In the genomic region with DNA sequence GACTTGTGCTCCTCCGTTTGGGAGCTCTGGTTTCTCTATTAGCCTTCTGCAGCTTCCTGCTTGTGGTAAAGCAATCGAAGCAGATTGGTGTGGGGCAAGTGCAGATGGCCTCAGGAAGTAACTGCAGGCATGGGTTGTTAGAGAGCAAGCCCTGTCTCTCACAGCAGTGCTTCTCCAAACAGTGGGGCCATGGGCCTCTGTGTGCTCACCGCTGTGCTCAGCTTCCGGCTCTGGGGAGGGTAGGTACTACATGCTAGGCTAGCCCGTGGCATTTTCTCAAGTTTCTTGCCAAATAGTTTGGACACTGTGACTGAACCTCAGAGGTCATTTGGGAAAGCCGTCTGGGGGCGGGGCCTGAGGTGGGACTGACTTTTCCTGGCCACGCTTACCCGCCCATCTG, we compare ENCODE assay signal across 7 mouse cellular contexts. TPM values are rescaled to one million over a fixed set of nuclear protein-coding genes. Genes with fewer than 3 reads are reported as not detected.
DNase-seq lines count a peak whose midpoint lies in the region; ATAC-seq lines count a peak whose summit lies in the region.

No protein-coding gene starts in this region.

- H3K27ac ChIP-seq in midbrain, embryonic 13.5 days: no peak overlapping the region
- no peak overlapping the region for H3K27ac ChIP-seq in midbrain, embryonic 15.5 days
- H3K27ac ChIP-seq in embryonic facial prominence, embryonic 12.5 days: peak overlapping the region; percentile 57; the same call in 1 of the 2 replicates
- H3K27ac ChIP-seq in limb, embryonic 12.5 days: peak overlapping the region; percentile 74

- H3K9me3 ChIP-seq in midbrain, embryonic 13.5 days: no peaks in the 10 kb centered on the region
- H3K9me3 ChIP-seq in midbrain, embryonic 15.5 days: no peaks in the 10 kb centered on the region
- no peaks in the 10 kb centered on the region for H3K9me3 ChIP-seq in embryonic facial prominence, embryonic 12.5 days
- H3K9me3 ChIP-seq in limb, embryonic 12.5 days: no peaks in the 10 kb centered on the region

- H3K36me3 ChIP-seq in midbrain, embryonic 13.5 days: peaks cover 14% of the 10 kb centered on the region
- no peaks in the 10 kb centered on the region for H3K36me3 ChIP-seq in midbrain, embryonic 15.5 days (replicated peaks)
- peaks cover 63% of the 10 kb centered on the region for H3K36me3 ChIP-seq in embryonic facial prominence, embryonic 12.5 days
- peaks cover 79% of the 10 kb centered on the region for H3K36me3 ChIP-seq in limb, embryonic 12.5 days

- H3K27me3 ChIP-seq in midbrain, embryonic 13.5 days: no peaks in the 10 kb centered on the region
- H3K27me3 ChIP-seq in midbrain, embryonic 15.5 days (replicated peaks): no peaks in the 10 kb centered on the region
- no peaks in the 10 kb centered on the region for H3K27me3 ChIP-seq in embryonic facial prominence, embryonic 12.5 days
- no peaks in the 10 kb centered on the region for H3K27me3 ChIP-seq in limb, embryonic 12.5 days

- no peak overlapping the region for H3K4me2 ChIP-seq in midbrain, embryonic 13.5 days (replicated peaks)
- H3K4me2 ChIP-seq in midbrain, embryonic 15.5 days: no peak overlapping the region
- no peak overlapping the region; the same call in 1 of the 2 replicates for H3K4me2 ChIP-seq in embryonic facial prominence, embryonic 12.5 days (replicated peaks)
- H3K4me2 ChIP-seq in limb, embryonic 12.5 days: no peak overlapping the region

- H3K9ac ChIP-seq in midbrain, embryonic 13.5 days (replicated peaks): 0 out of 2 replicates have a peak overlapping the region, but pooled peaks have one; percentile 10
- H3K9ac ChIP-seq in midbrain, embryonic 15.5 days: no peak overlapping the region
- H3K9ac ChIP-seq in embryonic facial prominence, embryonic 12.5 days: no peak overlapping the region
- no peak overlapping the region for H3K9ac ChIP-seq in limb, embryonic 12.5 days (replicated peaks)

- H3K4me3 ChIP-seq in midbrain, embryonic 13.5 days (replicated peaks): no peak overlapping the region
- no peak overlapping the region for H3K4me3 ChIP-seq in midbrain, embryonic 15.5 days
- H3K4me3 ChIP-seq in embryonic facial prominence, embryonic 12.5 days: no peak overlapping the region
- H3K4me3 ChIP-seq in limb, embryonic 12.5 days (replicated peaks): no peak overlapping the region

- WGBS in midbrain, embryonic 13.5 days: 89% methylated on average over 9 of the region's 9 CpGs
- 72% methylated on average over 9 of the region's 9 CpGs for WGBS in midbrain, embryonic 15.5 days
- 60% methylated on average over 9 of the region's 9 CpGs for WGBS in embryonic facial prominence, embryonic 12.5 days
- 60% methylated on average over 9 of the region's 9 CpGs for WGBS in limb, embryonic 12.5 days

- no peak for ATAC-seq in midbrain, embryonic 13.5 days
- ATAC-seq in midbrain, embryonic 15.5 days (replicated peaks): no peak
- ATAC-seq in embryonic facial prominence, embryonic 12.5 days (ENCODE audit: insufficient number of reproducible peaks, insufficient read depth, low FRiP score, low TSS enrichment): no peak
- ATAC-seq in limb, embryonic 12.5 days (ENCODE audit: insufficient number of reproducible peaks, insufficient read depth, low FRiP score, low TSS enrichment, low read depth): no peak

- H3K4me1 ChIP-seq in midbrain, embryonic 13.5 days (replicated peaks): peaks cover 13% of the 10 kb centered on the region
- peaks cover 13% of the 10 kb centered on the region for H3K4me1 ChIP-seq in midbrain, embryonic 15.5 days
- H3K4me1 ChIP-seq in embryonic facial prominence, embryonic 12.5 days: peaks cover 21% of the 10 kb centered on the region
- H3K4me1 ChIP-seq in limb, embryonic 12.5 days (replicated peaks): peaks cover 35% of the 10 kb centered on the region

- peak; percentile 55 to 64 for DNase-seq in natural killer cell, adult 2 months (ENCODE audit: low spot score in 2 of 2)
- no peak for DNase-seq in ovary, adult 18-20 months (ENCODE audit: low spot score)
- DNase-seq in layer of hippocampus, adult 18-20 months (ENCODE audit: low spot score in 2 of 2): no peak

RNA-seq across cellular contexts. Expression of a gene that starts 9.4 kb away (rescaled TPM):
- 7.5 and 9.1 TPM in 2 replicates for polyA plus RNA-seq in midbrain, embryonic 13.5 days (2015; fragmentation: Nextera tagmentation; extraction: Ambion mirVana)
- polyA plus RNA-seq in midbrain, embryonic 15.5 days (2015; fragmentation: Nextera tagmentation; extraction: Ambion mirVana): 9.7 and 10.5 TPM in 2 replicates
- 48.8 and 49.2 TPM in 2 replicates for polyA plus RNA-seq in embryonic facial prominence, embryonic 12.5 days (2016; fragmentation: Nextera tagmentation; extraction: Ambion mirVana)
- polyA plus RNA-seq in limb, embryonic 12.5 days (2016; fragmentation: Nextera tagmentation; extraction: Ambion mirVana): 47.1 TPM in 2 replicates
- 10 to 100 TPM; 18.3 to 26.6 TPM for total RNA-seq in layer of hippocampus, adult 18-20 months (2021)

RNA-seq across cellular contexts. Expression of a gene that starts 10.6 kb away (rescaled TPM):
- 10.6 and 11.3 TPM in 2 replicates for polyA plus RNA-seq in midbrain, embryonic 13.5 days (2015; fragmentation: Nextera tagmentation; extraction: Ambion mirVana)
- polyA plus RNA-seq in midbrain, embryonic 15.5 days (2015; fragmentation: Nextera tagmentation; extraction: Ambion mirVana): 3.9 and 4.2 TPM in 2 replicates
- 33.1 and 34.7 TPM in 2 replicates for polyA plus RNA-seq in embryonic facial prominence, embryonic 12.5 days (2016; fragmentation: Nextera tagmentation; extraction: Ambion mirVana)
- polyA plus RNA-seq in limb, embryonic 12.5 days (2016; fragmentation: Nextera tagmentation; extraction: Ambion mirVana): 44.8 and 48.5 TPM in 2 replicates
- total RNA-seq in layer of hippocampus, adult 18-20 months (2021): under 1 TPM; 0.36 to 0.79 TPM

RNA-seq across cellular contexts. Expression of a gene that starts 54.8 kb away (rescaled TPM):
- polyA plus RNA-seq in midbrain, embryonic 13.5 days (2015; fragmentation: Nextera tagmentation; extraction: Ambion mirVana): 4.9 and 5.2 TPM in 2 replicates
- 4.9 and 5.3 TPM in 2 replicates for polyA plus RNA-seq in midbrain, embryonic 15.5 days (2015; fragmentation: Nextera tagmentation; extraction: Ambion mirVana)
- polyA plus RNA-seq in embryonic facial prominence, embryonic 12.5 days (2016; fragmentation: Nextera tagmentation; extraction: Ambion mirVana): 5.0 TPM in 2 replicates
- 5.6 and 5.8 TPM in 2 replicates for polyA plus RNA-seq in limb, embryonic 12.5 days (2016; fragmentation: Nextera tagmentation; extraction: Ambion mirVana)
- 10 to 100 TPM; 75.9 to 80.7 TPM for total RNA-seq in layer of hippocampus, adult 18-20 months (2021)

Comparison
In these comparisons a context has a peak if more than half of its experiments do, and no peak if none do; other contexts are left out.
1. H3K27ac ChIP-seq: peak in embryonic facial prominence, embryonic 12.5 days (single experiment) and limb, embryonic 12.5 days (single experiment); none in midbrain, embryonic 13.5 days (single experiment) and midbrain, embryonic 15.5 days (single experiment).
2. DNase-seq: peak in natural killer cell, adult 2 months (2 of 2); none in ovary, adult 18-20 months (single experiment) and layer of hippocampus, adult 18-20 months (0 of 2).